24 mouse cellular contexts compared by ENCODE assay signal in the genomic region with DNA sequence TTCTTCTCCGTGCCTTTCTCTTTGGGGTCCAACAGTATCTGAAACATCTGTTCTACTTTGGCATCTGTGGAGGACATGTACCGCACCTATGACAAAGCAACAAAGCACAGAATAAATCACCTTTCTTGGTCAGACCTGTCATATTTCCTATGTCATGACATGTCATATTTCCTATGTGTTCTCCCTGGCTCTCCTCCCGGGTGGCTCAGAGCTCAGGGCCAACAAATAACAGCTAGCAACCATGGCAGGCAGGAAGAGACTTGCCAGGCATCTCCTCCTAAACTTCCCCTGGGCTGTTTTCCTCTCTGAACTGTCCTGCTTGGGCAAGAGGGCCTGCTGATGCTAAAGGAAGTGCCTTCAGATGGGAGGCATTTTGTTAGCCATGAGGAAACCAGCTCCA. TPM values are rescaled to one million over a fixed set of nuclear protein-coding genes. Genes with fewer than 3 reads are reported as not detected.
DNase-seq lines count a peak whose midpoint lies in the region; ATAC-seq lines count a peak whose summit lies in the region.
"Had no signal": no experiment of that assay in that cellular context is flagged by ENCODE, and none has a peak within 500 bp of the region (broad histone marks: within the 10 kb centered on the region; RNA-seq: fewer than 3 reads in every experiment).

No protein-coding gene starts in this region.

- whole genome bisulfite sequencing in embryonic facial prominence, embryonic 15.5 days: 66% methylated on average over 3 of the region's 3 CpGs
- WGBS in embryonic facial prominence, embryonic 10.5 days: 96% methylated on average over 3 of the region's 3 CpGs
- WGBS in midbrain, embryonic 14.5 days: 92% methylated on average over 3 of the region's 3 CpGs
- WGBS in midbrain, embryonic 16.5 days: 91% methylated on average over 3 of the region's 3 CpGs
- WGBS in stomach, embryonic 16.5 days: 77% methylated on average over 3 of the region's 3 CpGs
- 92% methylated on average over 3 of the region's 3 CpGs for WGBS in intestine, embryonic 16.5 days

- H3K27me3 ChIP-seq in embryonic facial prominence, embryonic 15.5 days: no peaks in the 10 kb centered on the region
- peaks cover 8% of the 10 kb centered on the region for H3K27me3 ChIP-seq in embryonic facial prominence, embryonic 10.5 days (replicated peaks; ENCODE audit: low read depth, poor library complexity, severe bottlenecking)
- no peaks in the 10 kb centered on the region for H3K27me3 ChIP-seq in midbrain, embryonic 14.5 days (ENCODE audit: control insufficient read depth, insufficient read depth, low read length)
- H3K27me3 ChIP-seq in midbrain, embryonic 16.5 days (ENCODE audit: control insufficient read depth, insufficient read depth, low read depth, low read length): no peaks in the 10 kb centered on the region
- H3K27me3 ChIP-seq in stomach, embryonic 16.5 days (ENCODE audit: control insufficient read depth, insufficient read depth, low read length): no peaks in the 10 kb centered on the region
- no peaks in the 10 kb centered on the region for H3K27me3 ChIP-seq in intestine, embryonic 16.5 days (replicated peaks; ENCODE audit: control insufficient read depth, insufficient read depth, low read length)
- H3K27me3 ChIP-seq: embryonic facial prominence, embryonic 13.5 days; forebrain, embryonic 12.5 days; Patski had no signal

- H3K4me3 ChIP-seq in embryonic facial prominence, embryonic 15.5 days (replicated peaks): no peak overlapping the region
- no peak overlapping the region for H3K4me3 ChIP-seq in embryonic facial prominence, embryonic 10.5 days
- H3K4me3 ChIP-seq in midbrain, embryonic 14.5 days (replicated peaks; ENCODE audit: low read depth, low read length): no peak overlapping the region
- H3K4me3 ChIP-seq in midbrain, embryonic 16.5 days (ENCODE audit: low read depth, low read length): no peak overlapping the region
- no peak overlapping the region for H3K4me3 ChIP-seq in stomach, embryonic 16.5 days (replicated peaks; ENCODE audit: low read length)
- H3K4me3 ChIP-seq in intestine, embryonic 16.5 days (ENCODE audit: low read length): no peak overlapping the region
- H3K4me3 ChIP-seq: embryonic facial prominence, embryonic 13.5 days; forebrain, embryonic 10.5 days; forebrain, embryonic 12.5 days had no signal

- no peaks in the 10 kb centered on the region for H3K9me3 ChIP-seq in embryonic facial prominence, embryonic 15.5 days (replicated peaks)
- peaks cover 8% of the 10 kb centered on the region for H3K9me3 ChIP-seq in embryonic facial prominence, embryonic 10.5 days
- no peaks in the 10 kb centered on the region for H3K9me3 ChIP-seq in midbrain, embryonic 14.5 days (ENCODE audit: control insufficient read depth, low read length)
- no peaks in the 10 kb centered on the region for H3K9me3 ChIP-seq in midbrain, embryonic 16.5 days (replicated peaks; ENCODE audit: control insufficient read depth, low read length, poor library complexity, severe bottlenecking)
- no peaks in the 10 kb centered on the region for H3K9me3 ChIP-seq in stomach, embryonic 16.5 days (replicated peaks; ENCODE audit: control insufficient read depth, low read length)
- H3K9me3 ChIP-seq in intestine, embryonic 16.5 days (ENCODE audit: control insufficient read depth, low read length): 0 out of 2 replicates have a peak, but pooled peaks cover 5% of the 10 kb centered on the region
- H3K9me3 ChIP-seq: forebrain, embryonic 12.5 days had no signal

- H3K9ac ChIP-seq in embryonic facial prominence, embryonic 15.5 days: no peak overlapping the region
- H3K9ac ChIP-seq in midbrain, embryonic 14.5 days (replicated peaks; ENCODE audit: low read length): no peak overlapping the region
- no peak overlapping the region for H3K9ac ChIP-seq in midbrain, embryonic 16.5 days (ENCODE audit: low read depth, low read length)
- H3K9ac ChIP-seq in stomach, embryonic 16.5 days (ENCODE audit: low read length): no peak overlapping the region
- H3K9ac ChIP-seq in intestine, embryonic 16.5 days (ENCODE audit: low read depth, low read length): no peak overlapping the region
- H3K9ac ChIP-seq: forebrain, embryonic 12.5 days had no signal

- H3K36me3 ChIP-seq in embryonic facial prominence, embryonic 15.5 days: peaks cover 53% of the 10 kb centered on the region
- H3K36me3 ChIP-seq in embryonic facial prominence, embryonic 10.5 days (replicated peaks): peaks cover 64% of the 10 kb centered on the region
- peaks cover 54% of the 10 kb centered on the region for H3K36me3 ChIP-seq in midbrain, embryonic 14.5 days (ENCODE audit: control insufficient read depth, insufficient read depth, low read length)
- peaks cover 43% of the 10 kb centered on the region for H3K36me3 ChIP-seq in midbrain, embryonic 16.5 days (ENCODE audit: control insufficient read depth, insufficient read depth, low read length)
- H3K36me3 ChIP-seq in stomach, embryonic 16.5 days (ENCODE audit: control insufficient read depth, insufficient read depth, low read length): peaks cover 35% of the 10 kb centered on the region
- peaks cover 29% of the 10 kb centered on the region for H3K36me3 ChIP-seq in intestine, embryonic 16.5 days (ENCODE audit: control insufficient read depth, insufficient read depth, low read length)

- H3K27ac ChIP-seq in embryonic facial prominence, embryonic 15.5 days (replicated peaks): 0 out of 2 replicates have a peak overlapping the region, but pooled peaks have one; percentile 12
- H3K27ac ChIP-seq in embryonic facial prominence, embryonic 10.5 days (replicated peaks): no peak overlapping the region
- H3K27ac ChIP-seq in midbrain, embryonic 14.5 days (replicated peaks; ENCODE audit: low read depth, low read length): no peak overlapping the region
- no peak overlapping the region for H3K27ac ChIP-seq in midbrain, embryonic 16.5 days (ENCODE audit: low read length)
- peak overlapping the region; percentile 34; the same call in 1 of the 2 replicates for H3K27ac ChIP-seq in stomach, embryonic 16.5 days (ENCODE audit: low read length)
- H3K27ac ChIP-seq in intestine, embryonic 16.5 days (ENCODE audit: low read length): no peak overlapping the region
- H3K27ac ChIP-seq: embryonic facial prominence, embryonic 13.5 days; forebrain, embryonic 10.5 days; forebrain, embryonic 12.5 days had no signal

- no peak for DNase-seq in embryonic facial prominence, embryonic 10.5 days (ENCODE audit: low spot score)
- no peak for DNase-seq in midbrain, embryonic 14.5 days
- DNase-seq in left cerebral cortex, postnatal 4 days: no peak
- DNase-seq: adrenal gland, postnatal 10 days; adrenal gland, postnatal 25 days; B cell, adult 2 months; cerebellum, adult 11 months; cerebellum, adult 18-20 months; cerebellum, adult 8-10 months; cerebellum, adult 9-11 months; cerebellum, postnatal 14 days; cerebellum, postnatal 36 days had no signal

- H3K4me2 ChIP-seq in embryonic facial prominence, embryonic 15.5 days (replicated peaks): no peak overlapping the region
- H3K4me2 ChIP-seq in midbrain, embryonic 14.5 days (ENCODE audit: low read length): 0 out of 2 replicates have a peak overlapping the region, but pooled peaks have one; percentile 9
- no peak overlapping the region for H3K4me2 ChIP-seq in midbrain, embryonic 16.5 days (ENCODE audit: low read length)
- H3K4me2 ChIP-seq in stomach, embryonic 16.5 days (ENCODE audit: low read depth, low read length): no peak overlapping the region
- H3K4me2 ChIP-seq in intestine, embryonic 16.5 days (ENCODE audit: low read depth, low read length): no peak overlapping the region
- H3K4me2 ChIP-seq: embryonic facial prominence, embryonic 13.5 days; forebrain, embryonic 12.5 days had no signal

- intact Hi-C loops in left cerebral cortex, postnatal 4 days (cut with DNase I): no loop called here

- H3K4me1 ChIP-seq in embryonic facial prominence, embryonic 15.5 days: peaks cover 31% of the 10 kb centered on the region
- peaks cover 27% of the 10 kb centered on the region for H3K4me1 ChIP-seq in embryonic facial prominence, embryonic 10.5 days
- peaks cover 21% of the 10 kb centered on the region for H3K4me1 ChIP-seq in midbrain, embryonic 14.5 days (ENCODE audit: control insufficient read depth, insufficient read depth, low read length)
- peaks cover 33% of the 10 kb centered on the region for H3K4me1 ChIP-seq in midbrain, embryonic 16.5 days (ENCODE audit: control insufficient read depth, insufficient read depth, low read length)
- H3K4me1 ChIP-seq in stomach, embryonic 16.5 days (ENCODE audit: control insufficient read depth, insufficient read depth, low read length): peaks cover 22% of the 10 kb centered on the region
- H3K4me1 ChIP-seq in intestine, embryonic 16.5 days (ENCODE audit: control insufficient read depth, insufficient read depth, low read length): peaks cover 16% of the 10 kb centered on the region

- no peak for ATAC-seq in embryonic facial prominence, embryonic 15.5 days (ENCODE audit: insufficient number of reproducible peaks, low FRiP score, low TSS enrichment, low read depth)
- no peak for ATAC-seq in midbrain, embryonic 14.5 days (ENCODE audit: low FRiP score, low TSS enrichment)
- no peak for ATAC-seq in midbrain, embryonic 16.5 days
- no peak for ATAC-seq in stomach, embryonic 16.5 days (ENCODE audit: insufficient read depth, low FRiP score)
- ATAC-seq in intestine, embryonic 16.5 days: no peak
- ATAC-seq: activated CD4-positive, CD25-positive, alpha-beta regulatory T cell, adult 4 months; CD4-positive, CD25-positive, alpha-beta regulatory T cell, adult 4 months; forebrain, embryonic 14.5 days; forebrain, embryonic 16.5 days; Patski had no signal

RNA-seq across cellular contexts. Expression of a gene that starts 3.9 kb away (rescaled TPM):
- 55.6 and 57.7 TPM in 2 replicates for polyA plus RNA-seq in embryonic facial prominence, embryonic 15.5 days (2015; fragmentation: Nextera tagmentation; extraction: Ambion mirVana)
- 51.3 and 53.3 TPM in 2 replicates for polyA plus RNA-seq in embryonic facial prominence, embryonic 10.5 days (2016; fragmentation: Nextera tagmentation; extraction: Ambion mirVana)
- 42.7 and 43.7 TPM in 2 replicates for polyA plus RNA-seq in midbrain, embryonic 14.5 days (2014; fragmentation: Nextera tagmentation; extraction: Ambion mirVana)
- 61.9 and 62.6 TPM in 2 replicates for polyA plus RNA-seq in midbrain, embryonic 16.5 days (2015; fragmentation: Nextera tagmentation; extraction: Ambion mirVana)
- 44.5 and 48.1 TPM in 2 replicates for polyA plus RNA-seq in stomach, embryonic 16.5 days (2015; fragmentation: Nextera tagmentation; extraction: Ambion mirVana)
- 35.0 and 38.5 TPM in 2 replicates for polyA plus RNA-seq in intestine, embryonic 16.5 days (2015; fragmentation: Nextera tagmentation; extraction: Ambion mirVana)
- 10 to 100 TPM; 63.0 to 63.3 TPM for total RNA-seq in left cerebral cortex, postnatal 4 days (2021)

RNA-seq across cellular contexts. Expression of a gene that starts 6.0 kb away (rescaled TPM):
- 22.9 and 25.4 TPM in 2 replicates for polyA plus RNA-seq in embryonic facial prominence, embryonic 15.5 days (2015; fragmentation: Nextera tagmentation; extraction: Ambion mirVana)
- 23.3 and 30.3 TPM in 2 replicates for polyA plus RNA-seq in embryonic facial prominence, embryonic 10.5 days (2016; fragmentation: Nextera tagmentation; extraction: Ambion mirVana)
- 28.7 and 34.8 TPM in 2 replicates for polyA plus RNA-seq in midbrain, embryonic 14.5 days (2014; fragmentation: Nextera tagmentation; extraction: Ambion mirVana)
- polyA plus RNA-seq in midbrain, embryonic 16.5 days (2015; fragmentation: Nextera tagmentation; extraction: Ambion mirVana): 23.3 and 27.7 TPM in 2 replicates
- 13.4 and 17.7 TPM in 2 replicates for polyA plus RNA-seq in stomach, embryonic 16.5 days (2015; fragmentation: Nextera tagmentation; extraction: Ambion mirVana)
- 15.1 and 18.7 TPM in 2 replicates for polyA plus RNA-seq in intestine, embryonic 16.5 days (2015; fragmentation: Nextera tagmentation; extraction: Ambion mirVana)
- total RNA-seq in left cerebral cortex, postnatal 4 days (2021): 10 to 100 TPM; 49.2 to 50.8 TPM

RNA-seq across cellular contexts. Expression of a gene that starts 12.7 kb away (rescaled TPM):
- 10.4 and 10.8 TPM in 2 replicates for polyA plus RNA-seq in embryonic facial prominence, embryonic 15.5 days (2015; fragmentation: Nextera tagmentation; extraction: Ambion mirVana)
- 12.0 and 13.2 TPM in 2 replicates for polyA plus RNA-seq in embryonic facial prominence, embryonic 10.5 days (2016; fragmentation: Nextera tagmentation; extraction: Ambion mirVana)
- polyA plus RNA-seq in midbrain, embryonic 14.5 days (2014; fragmentation: Nextera tagmentation; extraction: Ambion mirVana): 14.6 and 16.5 TPM in 2 replicates
- polyA plus RNA-seq in midbrain, embryonic 16.5 days (2015; fragmentation: Nextera tagmentation; extraction: Ambion mirVana): 10.6 and 10.7 TPM in 2 replicates
- 9.4 and 11.7 TPM in 2 replicates for polyA plus RNA-seq in stomach, embryonic 16.5 days (2015; fragmentation: Nextera tagmentation; extraction: Ambion mirVana)
- 7.9 and 8.3 TPM in 2 replicates for polyA plus RNA-seq in intestine, embryonic 16.5 days (2015; fragmentation: Nextera tagmentation; extraction: Ambion mirVana)
- total RNA-seq in left cerebral cortex, postnatal 4 days (2021): 10 to 100 TPM; 16.9 to 22.8 TPM

RNA-seq across cellular contexts. Expression of a gene that starts 34.2 kb away (rescaled TPM):
- polyA plus RNA-seq in embryonic facial prominence, embryonic 15.5 days (2015; fragmentation: Nextera tagmentation; extraction: Ambion mirVana): 24.8 and 25.2 TPM in 2 replicates
- polyA plus RNA-seq in embryonic facial prominence, embryonic 10.5 days (2016; fragmentation: Nextera tagmentation; extraction: Ambion mirVana): 20.2 and 21.0 TPM in 2 replicates
- polyA plus RNA-seq in midbrain, embryonic 14.5 days (2014; fragmentation: Nextera tagmentation; extraction: Ambion mirVana): 18.1 and 19.5 TPM in 2 replicates
- polyA plus RNA-seq in midbrain, embryonic 16.5 days (2015; fragmentation: Nextera tagmentation; extraction: Ambion mirVana): 25.2 and 25.8 TPM in 2 replicates
- polyA plus RNA-seq in stomach, embryonic 16.5 days (2015; fragmentation: Nextera tagmentation; extraction: Ambion mirVana): 13.8 and 14.7 TPM in 2 replicates
- 8.0 and 10.0 TPM in 2 replicates for polyA plus RNA-seq in intestine, embryonic 16.5 days (2015; fragmentation: Nextera tagmentation; extraction: Ambion mirVana)
- total RNA-seq in left cerebral cortex, postnatal 4 days (2021): 100 to 1,000 TPM; 112 to 121 TPM

RNA-seq across cellular contexts. Expression of a gene that starts 42.7 kb away (rescaled TPM):
- polyA plus RNA-seq in embryonic facial prominence, embryonic 15.5 days (2015; fragmentation: Nextera tagmentation; extraction: Ambion mirVana): 109 TPM in 2 replicates
- polyA plus RNA-seq in embryonic facial prominence, embryonic 10.5 days (2016; fragmentation: Nextera tagmentation; extraction: Ambion mirVana): 196 and 199 TPM in 2 replicates
- polyA plus RNA-seq in midbrain, embryonic 14.5 days (2014; fragmentation: Nextera tagmentation; extraction: Ambion mirVana): 25.4 and 47.7 TPM in 2 replicates
- polyA plus RNA-seq in midbrain, embryonic 16.5 days (2015; fragmentation: Nextera tagmentation; extraction: Ambion mirVana): 22.6 and 23.7 TPM in 2 replicates
- polyA plus RNA-seq in stomach, embryonic 16.5 days (2015; fragmentation: Nextera tagmentation; extraction: Ambion mirVana): 125 and 145 TPM in 2 replicates
- polyA plus RNA-seq in intestine, embryonic 16.5 days (2015; fragmentation: Nextera tagmentation; extraction: Ambion mirVana): 101 and 102 TPM in 2 replicates
- total RNA-seq in left cerebral cortex, postnatal 4 days (2021): 10 to 100 TPM; 16.5 to 18.0 TPM

Comparison
In these comparisons a context has a peak if more than half of its experiments do, and no peak if none do; other contexts are left out.
1. H3K27ac ChIP-seq: peak in embryonic facial prominence, embryonic 15.5 days (single experiment) and stomach, embryonic 16.5 days (single experiment); none in embryonic facial prominence, embryonic 10.5 days (single experiment), midbrain, embryonic 14.5 days (single experiment), midbrain, embryonic 16.5 days (single experiment) and intestine, embryonic 16.5 days (single experiment).